Mouse (Mus musculus) midbrain, embryonic 11.5 days (tissue): ENCODE data around the gene Arsg. TPM values are rescaled to one million over a fixed set of nuclear protein-coding genes. Genes with fewer than 3 reads are reported as not detected.

ENCODE experiments used
- ATAC-seq: fragments of 200-750 bp; cut with Nextera tagmentation; 2 replicates; pipeline ENCODE4 v1.8.0; 2017; ENCODE audit warnings: moderate TSS enrichment, moderate library complexity; ENCODE audit not compliant: low FRiP score
- DNase-seq: peaks from one replicate; pipeline ENCODE4 v3.0.0; 2015; ENCODE audit warnings: low spot score; ENCODE audit errors: missing footprints
- H3K27ac ChIP-seq: fragments of 300-500 bp; sonication (generic); 2 replicates; pipeline ENCODE4 v1.5.1; 2014; ENCODE audit warnings: low read depth, low read length
- H3K27me3 ChIP-seq: fragments of 300-500 bp; sonication (generic); 2 replicates; pipeline ENCODE4 v1.6.1; 2014; ENCODE audit warnings: mild to moderate bottlenecking, low read length, moderate library complexity, mixed read lengths; ENCODE audit not compliant: control insufficient read depth, insufficient read depth
- H3K36me3 ChIP-seq: fragments of 300-500 bp; sonication (generic); 2 replicates; pipeline ENCODE4 v1.6.1; 2014; ENCODE audit warnings: mild to moderate bottlenecking, low read length, moderate library complexity, mixed read lengths; ENCODE audit not compliant: control insufficient read depth, insufficient read depth
- H3K4me1 ChIP-seq: fragments of 300-500 bp; sonication (generic); 2 replicates; pipeline ENCODE4 v1.6.1; 2014; ENCODE audit warnings: low read length; ENCODE audit not compliant: control insufficient read depth, insufficient read depth
- H3K4me2 ChIP-seq: fragments of 300-500 bp; sonication (generic); 2 replicates; pipeline ENCODE4 v1.6.1; 2014; ENCODE audit warnings: mild to moderate bottlenecking, moderate library complexity
- H3K4me3 ChIP-seq: fragments of 300-500 bp; sonication (generic); 2 replicates; pipeline ENCODE4 v1.5.1; 2014; ENCODE audit warnings: low read depth, low read length
- H3K9ac ChIP-seq: fragments of 300-500 bp; sonication (generic); 2 replicates; pipeline ENCODE4 v1.6.1; 2014; ENCODE audit warnings: low read length
- H3K9me3 ChIP-seq: fragments of 300-500 bp; sonication (generic); 2 replicates; pipeline ENCODE4 v1.6.1; 2016; ENCODE audit warnings: low read length; ENCODE audit not compliant: control insufficient read depth
- WGBS: fragments of 180-500 bp; shearing (Covaris S2); extraction: QIAGEN DNeasy Blood & Tissue Kit; methylation state at CpG from one replicate; pipeline ENCODE4 v1.1.7; 2014; 5-methylcytosine and 5-hydroxymethylcytosine counted together
- polyA plus RNA-seq: library from polyadenylated mRNA; unstranded; fragments of >200 nt; fragmentation: Nextera tagmentation; extraction: Ambion mirVana; gene quantifications from 2 replicates; pipeline ENCODE4 v1.2.1, GENCODE M21; 2014

Arsg gene
- polyA plus RNA-seq, 1 experiment from 2014 or later, result 2.9 TPM

DNA sequence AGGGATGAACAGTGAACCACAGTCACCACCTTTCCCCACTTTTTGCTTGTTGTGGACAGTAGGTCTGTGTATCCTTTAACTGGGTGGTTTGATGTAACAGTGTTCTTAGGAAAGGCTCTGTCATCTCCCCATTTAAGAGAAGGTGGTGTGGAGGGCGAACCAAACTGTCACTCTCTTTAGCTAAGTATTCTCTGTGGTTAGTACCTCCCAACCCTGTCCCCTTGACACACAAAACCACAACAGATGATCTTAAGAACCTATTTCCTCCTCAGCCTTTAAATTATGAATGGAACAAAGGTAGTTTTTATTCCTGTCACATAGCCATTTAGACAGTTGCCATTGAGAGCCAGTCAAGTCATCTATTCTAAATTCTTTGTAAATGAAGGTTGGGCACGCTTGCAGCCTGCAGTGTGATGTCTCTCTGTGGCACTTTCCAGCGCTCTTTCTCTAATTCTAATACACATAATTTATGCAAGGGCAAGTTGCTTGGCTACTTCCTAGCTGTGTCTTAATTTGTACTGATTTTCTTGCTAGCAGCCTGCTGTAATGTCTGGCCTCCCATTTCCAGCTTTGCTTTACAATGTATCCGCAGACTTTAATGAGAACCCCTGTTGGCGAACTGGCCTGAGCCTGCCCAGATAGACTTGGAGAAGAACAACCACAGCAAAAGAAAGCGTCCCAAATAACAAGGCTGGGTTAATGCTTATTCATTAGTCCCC lies 24.0 kb downstream of the Arsg start:
- H3K9me3 ChIP-seq, result no peaks in the 10 kb centered on the region
- DNase-seq (peak; percentile 81), ATAC-seq (no peak)
- no peak overlapping the region for H3K4me3 ChIP-seq
- H3K4me2 ChIP-seq, result no peak overlapping the region
- H3K36me3 ChIP-seq, result no peaks in the 10 kb centered on the region
- no peaks in the 10 kb centered on the region for H3K27me3 ChIP-seq
- H3K4me1 ChIP-seq, result peaks cover 10% of the 10 kb centered on the region; the same call in 1 of the 2 replicates
- 70% methylated on average over 6 of the region's 6 CpGs for WGBS
- H3K9ac ChIP-seq, result no peak overlapping the region
- no peak overlapping the region for H3K27ac ChIP-seq

DNA sequence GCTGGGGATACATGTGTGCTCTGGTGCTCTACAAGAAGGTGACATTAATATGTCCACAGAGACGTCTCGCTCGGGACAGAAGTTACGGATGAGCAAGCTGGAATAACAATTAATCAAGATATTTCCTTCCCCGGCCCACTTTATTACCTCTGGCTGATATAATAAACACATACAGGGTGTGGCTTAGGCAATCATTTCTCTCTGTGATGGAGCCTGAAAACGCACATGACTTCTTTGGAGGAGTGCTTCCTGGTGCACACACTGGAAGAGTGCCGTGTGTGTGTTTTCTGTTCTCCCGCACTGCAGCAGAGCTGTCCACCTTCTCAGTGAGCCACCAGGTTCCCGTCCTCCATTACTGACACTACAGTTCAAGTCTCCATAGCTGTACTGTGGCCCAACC lies 24.8 kb downstream of the Arsg start:
- 87% methylated on average over 9 of the region's 9 CpGs for WGBS
- Histone ChIP-seq H3K27me3 (no peaks in the 10 kb centered on the region), H3K36me3 (no peaks in the 10 kb centered on the region), H3K9ac (no peak overlapping the region), H3K27ac (no peak overlapping the region), H3K4me3 (no peak overlapping the region), H3K4me2 (no peak overlapping the region), H3K4me1 (peaks cover 10% of the 10 kb centered on the region; the same call in 1 of the 2 replicates), H3K9me3 (no peaks in the 10 kb centered on the region)
- peak; percentile 59 for DNase-seq
- no peak for ATAC-seq

DNA sequence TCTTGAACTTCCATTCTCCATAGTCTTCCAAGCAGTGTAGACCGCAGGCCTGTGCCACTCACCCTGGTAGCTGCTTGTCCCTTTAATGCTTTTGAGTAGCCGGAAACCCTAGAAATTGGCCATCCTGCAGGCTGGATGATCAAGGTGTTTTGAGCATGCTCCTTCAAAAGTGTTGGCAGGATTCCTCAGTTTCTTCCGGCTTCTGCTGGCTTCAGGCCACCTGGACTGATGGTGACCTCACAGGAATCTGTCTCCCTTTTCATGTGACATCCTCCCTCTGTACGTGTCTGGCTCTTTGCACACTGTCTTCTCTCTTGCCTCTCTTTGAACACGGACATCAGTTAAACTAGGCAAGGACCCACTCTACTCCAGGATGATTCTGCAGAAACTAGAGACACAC lies 27.0 kb downstream of the Arsg start:
- Histone ChIP-seq H3K9ac (no peak overlapping the region), H3K9me3 (no peaks in the 10 kb centered on the region), H3K27ac (no peak overlapping the region), H3K27me3 (no peaks in the 10 kb centered on the region), H3K4me3 (no peak overlapping the region), H3K4me1 (peaks cover 7% of the 10 kb centered on the region; the same call in 1 of the 2 replicates), H3K4me2 (no peak overlapping the region), H3K36me3 (no peaks in the 10 kb centered on the region)
- 93% methylated on average over 5 of the region's 5 CpGs for WGBS
- no peak for ATAC-seq
- no peak for DNase-seq

DNA sequence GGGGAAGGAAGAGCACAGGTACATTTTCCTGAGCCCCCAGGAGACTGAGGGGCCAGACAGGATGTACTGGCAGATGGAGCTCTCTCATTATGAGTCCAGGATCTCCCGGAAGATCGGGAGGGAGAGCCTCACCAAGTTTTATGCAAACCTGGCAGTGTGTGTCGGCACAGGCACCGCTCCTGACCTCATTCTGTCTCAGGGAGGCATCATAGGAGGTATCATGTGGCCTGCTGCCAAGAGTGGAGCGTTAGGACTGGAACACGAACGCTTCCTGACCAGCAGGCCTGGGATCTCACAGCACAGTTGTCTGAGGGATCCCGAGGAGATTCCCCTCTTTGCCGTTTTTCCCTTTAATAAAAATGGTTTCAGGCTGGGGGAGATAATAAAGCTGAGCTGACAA lies 31.8 kb downstream of the Arsg start:
- Histone ChIP-seq H3K4me3 (no peak overlapping the region), H3K9ac (no peak overlapping the region), H3K4me2 (no peak overlapping the region), H3K4me1 (no peaks in the 10 kb centered on the region), H3K9me3 (no peaks in the 10 kb centered on the region), H3K27me3 (no peaks in the 10 kb centered on the region), H3K27ac (no peak overlapping the region), H3K36me3 (no peaks in the 10 kb centered on the region)
- DNase-seq, result peak; percentile 31
- no peak for ATAC-seq
- WGBS, result 88% methylated on average over 9 of the region's 9 CpGs

DNA sequence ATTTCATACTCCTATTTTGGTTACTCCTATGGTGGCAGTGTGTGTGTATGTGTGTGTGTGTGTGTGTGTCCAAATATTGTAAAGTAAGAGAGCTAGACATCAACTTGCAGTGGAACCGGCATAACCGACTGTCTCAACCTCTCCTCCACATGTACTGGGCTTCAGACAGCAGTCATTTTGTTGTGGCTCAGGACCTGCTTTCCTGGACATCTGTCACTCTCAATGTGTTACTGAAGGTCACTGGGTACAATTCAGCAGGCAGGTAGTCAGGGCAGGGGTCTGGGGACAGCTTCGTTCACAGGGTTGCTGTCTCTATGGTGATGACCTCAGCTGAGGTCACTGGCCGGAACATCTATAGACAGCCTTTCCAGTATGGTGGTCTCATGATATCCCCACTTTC lies 32.6 kb downstream of the Arsg start:
- H3K4me1 ChIP-seq, result no peaks in the 10 kb centered on the region
- H3K9me3 ChIP-seq, result no peaks in the 10 kb centered on the region
- H3K27ac ChIP-seq, result no peak overlapping the region
- ATAC-seq (no peak), DNase-seq (peak; percentile 33)
- WGBS, result 84% methylated on average over 4 of the region's 4 CpGs
- no peak overlapping the region for H3K4me2 ChIP-seq
- H3K36me3 ChIP-seq, result no peaks in the 10 kb centered on the region
- H3K4me3 ChIP-seq, result no peak overlapping the region
- H3K27me3 ChIP-seq, result no peaks in the 10 kb centered on the region
- no peak overlapping the region for H3K9ac ChIP-seq

DNA sequence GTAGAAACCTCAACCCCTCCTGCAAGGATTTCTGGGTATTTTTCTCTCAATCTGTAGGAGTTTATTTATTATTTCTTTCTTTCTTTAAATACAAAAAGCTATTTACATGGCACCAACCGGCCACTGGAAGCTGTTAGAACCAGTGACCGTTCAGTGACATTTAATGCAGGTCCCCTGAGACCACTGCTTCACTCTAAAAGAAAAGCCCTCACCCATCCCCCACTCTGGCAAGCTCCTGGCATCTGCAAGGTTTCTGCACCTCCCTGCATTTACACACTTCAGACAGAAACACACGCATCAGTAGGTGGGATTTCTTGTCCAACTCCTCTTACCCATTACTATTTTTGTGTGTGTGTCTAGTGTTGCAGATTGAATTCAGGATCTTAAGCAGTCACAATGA lies 33.9 kb downstream of the Arsg start:
- H3K4me1 ChIP-seq, result no peaks in the 10 kb centered on the region
- no peaks in the 10 kb centered on the region for H3K9me3 ChIP-seq
- H3K4me3 ChIP-seq, result no peak overlapping the region
- 60% methylated on average over 3 of the region's 3 CpGs for WGBS
- no peaks in the 10 kb centered on the region for H3K27me3 ChIP-seq
- no peak for ATAC-seq
- H3K9ac ChIP-seq, result no peak overlapping the region
- H3K27ac ChIP-seq, result no peak overlapping the region
- no peaks in the 10 kb centered on the region for H3K36me3 ChIP-seq
- H3K4me2 ChIP-seq, result no peak overlapping the region
- peak; percentile 82 for DNase-seq

DNA sequence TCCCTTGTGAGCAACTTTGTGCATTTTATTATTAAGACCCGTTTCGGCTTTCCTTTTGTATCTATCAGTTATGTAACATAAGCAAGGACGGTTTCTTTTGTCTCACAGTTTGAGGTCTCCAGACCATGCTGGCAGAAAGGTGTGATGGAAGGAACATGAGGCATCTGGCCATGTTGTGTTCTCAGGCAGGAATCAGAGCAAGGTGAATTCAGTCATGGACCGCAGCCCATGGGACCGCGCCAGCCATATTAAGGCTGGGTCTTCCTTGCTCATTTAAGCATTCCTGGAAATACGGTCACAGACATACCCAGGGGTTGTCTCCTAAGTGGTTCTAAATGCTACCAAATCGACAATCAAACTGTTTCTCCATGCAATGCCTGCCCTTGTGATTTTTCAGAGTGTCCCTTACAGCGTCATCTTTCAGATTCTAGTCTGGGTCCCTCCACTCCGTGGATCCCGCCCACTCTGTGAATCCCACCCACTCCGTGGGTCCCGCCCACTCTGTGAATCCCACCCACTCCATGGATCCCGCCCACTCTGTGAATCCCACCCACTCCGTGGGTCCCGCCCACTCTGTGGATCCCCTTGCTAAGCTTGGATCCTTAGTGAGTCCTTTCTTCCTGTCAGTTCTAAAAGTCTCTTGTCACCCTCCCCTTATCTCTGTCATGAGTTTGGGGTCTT lies 40.0 kb downstream of the Arsg start:
- Histone ChIP-seq H3K27me3 (no peaks in the 10 kb centered on the region), H3K27ac (no peak overlapping the region), H3K36me3 (no peaks in the 10 kb centered on the region), H3K9me3 (no peaks in the 10 kb centered on the region), H3K4me1 (no peaks in the 10 kb centered on the region), H3K4me2 (no peak overlapping the region), H3K4me3 (no peak overlapping the region), H3K9ac (no peak overlapping the region)
- peak; percentile 71 for DNase-seq
- WGBS, result 86% methylated on average over 16 of the region's 16 CpGs
- no peak for ATAC-seq

DNA sequence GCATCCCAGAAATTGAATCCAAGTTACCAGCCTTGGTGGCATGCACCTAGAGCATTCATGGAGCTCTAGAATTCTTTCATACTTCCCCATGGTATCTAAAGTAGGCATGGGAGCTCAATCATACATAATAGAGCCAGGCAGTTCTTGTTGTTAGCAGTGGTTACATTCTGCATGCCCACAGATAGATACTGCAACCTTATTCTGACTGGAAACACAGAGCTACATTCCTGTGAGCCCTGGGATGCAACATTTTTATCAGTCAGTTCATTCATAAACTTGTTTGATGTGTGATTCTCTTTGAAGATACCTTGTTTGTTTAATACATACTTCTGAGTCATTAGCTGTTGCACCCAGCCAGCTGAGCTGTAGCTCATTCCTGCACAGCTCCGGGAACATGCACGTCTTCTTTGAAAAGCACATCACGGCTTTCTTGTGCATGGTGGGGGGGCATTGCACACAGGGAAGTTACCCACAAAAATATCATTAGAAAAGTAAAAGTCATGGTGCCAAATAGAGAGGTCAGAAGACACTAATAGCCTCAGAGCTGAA lies 41.0 kb downstream of the Arsg start:
- ATAC-seq (no peak), DNase-seq (peak; percentile 23)
- no peaks in the 10 kb centered on the region for H3K4me1 ChIP-seq
- no peaks in the 10 kb centered on the region for H3K27me3 ChIP-seq
- no peak overlapping the region for H3K4me3 ChIP-seq
- WGBS, result 83% methylated on average over 3 of the region's 3 CpGs
- H3K27ac ChIP-seq, result no peak overlapping the region
- H3K9me3 ChIP-seq, result no peaks in the 10 kb centered on the region
- H3K36me3 ChIP-seq, result no peaks in the 10 kb centered on the region
- H3K9ac ChIP-seq, result no peak overlapping the region
- H3K4me2 ChIP-seq, result no peak overlapping the region

DNA sequence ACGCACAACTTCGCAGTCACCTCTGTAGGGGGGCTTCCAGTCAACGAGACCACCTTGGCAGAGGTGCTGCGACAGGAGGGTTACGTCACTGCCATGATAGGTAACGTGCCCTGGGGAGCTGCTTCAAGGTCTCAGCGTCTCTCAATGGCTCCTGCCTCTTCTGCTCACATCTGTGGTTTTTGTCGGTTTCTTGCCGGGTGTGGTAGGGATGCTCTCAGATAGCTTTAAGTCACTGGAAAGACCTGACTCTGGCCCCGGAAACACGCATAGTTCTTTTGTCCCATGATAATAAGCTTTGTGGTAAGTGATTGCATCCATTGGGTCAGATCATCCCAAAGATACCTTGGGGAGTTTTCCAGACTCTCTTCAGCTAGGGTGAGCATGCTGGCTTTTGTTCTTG lies 44.2 kb downstream of the Arsg start:
- no peak for ATAC-seq
- H3K9me3 ChIP-seq, result no peaks in the 10 kb centered on the region
- H3K36me3 ChIP-seq, result no peaks in the 10 kb centered on the region
- WGBS, result 93% methylated on average over 11 of the region's 11 CpGs
- no peaks in the 10 kb centered on the region for H3K27me3 ChIP-seq
- no peak overlapping the region for H3K4me2 ChIP-seq
- no peak overlapping the region for H3K27ac ChIP-seq
- peak; percentile 73 for DNase-seq
- H3K4me3 ChIP-seq, result no peak overlapping the region
- H3K4me1 ChIP-seq, result no peaks in the 10 kb centered on the region
- no peak overlapping the region for H3K9ac ChIP-seq
